Mouse (Mus musculus) heart, postnatal 14 days (tissue): ENCODE results near the gene Rora. TPM values are rescaled to one million over a fixed set of nuclear protein-coding genes. Genes with fewer than 3 reads are reported as not detected.
A peak's percentile ranks its signal among the peaks of the same experiment; 100 is the strongest.

Experiments used
- DNase-seq, 2 experiments: peaks; one replicate each; pipeline ENCODE4 v3.0.0; 2021 to 2022
- intact Hi-C: fragments of 180-260 bp; cut with DNase I; formaldehyde crosslinking; loops from one replicate; pipeline ENCODE4 v1.15.1; 2025
- long read RNA-seq, 2 experiments: library from polyadenylated mRNA; stranded (forward); transcript quantifications; one replicate each; pipeline ENCODE4 v2.0.0; 2021
- total RNA-seq, 2 experiments: library from RNA; stranded (reverse); gene quantifications; 2 replicates each; pipeline ENCODE4 v1.2.3; 2021

The Rora gene
- 10 to 100 TPM; 23.3 to 32.9 TPM for total RNA-seq
- long read RNA-seq, experiment 1, transcript Rora-202 (10 exons, 2,591 nt), result major isoform, 23 of 26 reads
- long read RNA-seq, experiment 1, partial matches to known transcripts, result 1 of 26 reads
- long read RNA-seq, experiment 1, other reads (novel, unspliced or antisense), result 2 of 26 reads
- long read RNA-seq, experiment 2, transcript Rora-202 (10 exons, 2,591 nt), result major isoform, 19 of 27 reads
- long read RNA-seq, experiment 2, partial matches to known transcripts, result 1 of 27 reads
- long read RNA-seq, experiment 2, other reads (novel, unspliced or antisense), result 7 of 27 reads

DNA sequence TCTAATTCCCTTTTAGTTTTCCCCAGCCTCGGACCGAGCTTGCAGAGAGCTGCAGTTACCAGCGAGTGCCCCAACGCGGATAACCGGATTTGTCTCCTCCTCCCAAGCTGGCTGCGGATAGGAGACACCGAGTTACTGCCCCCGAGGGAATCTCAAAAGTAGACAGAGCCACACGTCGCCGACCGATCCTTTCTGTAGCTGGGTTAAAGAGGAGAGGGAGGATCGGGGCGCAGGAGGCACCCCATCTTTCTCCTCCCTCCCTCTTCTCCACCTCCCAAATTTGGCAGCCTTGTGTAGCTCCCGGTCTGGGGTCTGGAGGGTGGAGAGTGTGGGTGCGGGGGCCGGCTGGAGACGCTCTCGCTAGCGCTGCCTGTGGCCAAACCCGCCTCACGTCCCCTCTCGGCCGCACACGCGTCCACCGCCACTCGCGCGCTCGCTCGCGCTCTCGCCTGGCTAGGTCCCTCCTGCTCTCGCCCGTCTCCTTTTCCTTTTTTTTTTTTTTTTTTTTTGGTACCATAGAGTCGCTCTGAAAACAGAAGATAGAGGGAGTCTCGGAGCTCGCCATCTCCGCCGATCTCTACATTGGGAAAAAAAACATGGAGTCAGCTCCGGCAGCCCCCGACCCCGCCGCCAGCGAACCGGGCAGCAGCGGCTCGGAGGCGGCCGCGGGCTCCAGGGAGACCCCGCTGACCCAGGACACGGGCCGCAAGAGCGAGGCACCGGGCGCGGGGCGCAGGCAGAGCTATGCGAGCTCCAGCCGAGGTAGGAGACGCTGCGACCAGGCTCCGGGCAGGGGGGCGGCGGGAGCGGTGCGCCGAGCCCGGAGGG is at the start of gene Rora:
TSS of gene Rora (plus strand) at position 576 of the 828 bp plus-strand sequence.
- intact Hi-C loops, result no loop called here

DNA sequence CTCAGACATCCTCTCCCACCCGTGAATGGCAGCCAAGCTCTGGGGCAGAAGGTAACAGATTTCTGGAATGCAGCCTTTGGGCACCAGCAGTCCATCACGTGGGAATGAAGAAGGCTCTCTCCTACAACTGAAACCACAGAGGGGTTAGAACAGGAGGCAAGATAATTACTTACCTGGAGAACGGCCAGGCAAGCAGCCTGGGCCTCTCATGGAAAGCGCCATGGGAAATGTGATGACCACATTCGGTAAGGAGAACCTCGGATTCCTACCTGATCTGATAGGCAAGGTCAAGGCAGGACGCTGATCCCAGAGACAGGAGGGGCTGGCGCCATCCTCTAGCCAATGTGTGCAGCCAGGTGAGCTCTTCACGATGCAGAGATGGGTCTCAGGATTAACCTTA is 39.6 kb upstream of the Rora start:
- intact Hi-C loops, result no loop called here
- DNase-seq, result no peak

More for the DNA sequence above, at the start of gene Rora:
- DNase-seq, result peak; percentile 70 to 72

DNA sequence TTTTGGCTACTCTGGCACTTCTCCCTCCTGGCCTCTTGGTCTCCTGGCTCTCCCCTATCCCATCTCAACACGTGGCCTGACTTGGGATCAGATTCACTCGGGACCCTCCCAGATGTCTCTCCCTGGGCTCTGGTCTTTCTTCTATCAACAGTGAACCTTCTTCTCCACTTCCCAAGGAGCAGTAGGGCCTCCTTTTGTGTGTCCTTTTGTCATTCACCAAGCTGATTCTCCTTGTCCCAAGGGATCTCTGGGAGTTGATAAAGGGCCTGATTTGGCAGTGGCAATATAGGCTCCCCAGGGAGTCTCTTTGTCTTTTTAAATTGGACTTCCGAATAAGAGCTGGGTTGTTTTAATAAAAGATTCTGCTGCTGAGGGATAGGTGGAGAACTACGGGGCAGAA is 36.5 kb upstream of the Rora start:
- intact Hi-C loops, result no loop called here

DNA sequence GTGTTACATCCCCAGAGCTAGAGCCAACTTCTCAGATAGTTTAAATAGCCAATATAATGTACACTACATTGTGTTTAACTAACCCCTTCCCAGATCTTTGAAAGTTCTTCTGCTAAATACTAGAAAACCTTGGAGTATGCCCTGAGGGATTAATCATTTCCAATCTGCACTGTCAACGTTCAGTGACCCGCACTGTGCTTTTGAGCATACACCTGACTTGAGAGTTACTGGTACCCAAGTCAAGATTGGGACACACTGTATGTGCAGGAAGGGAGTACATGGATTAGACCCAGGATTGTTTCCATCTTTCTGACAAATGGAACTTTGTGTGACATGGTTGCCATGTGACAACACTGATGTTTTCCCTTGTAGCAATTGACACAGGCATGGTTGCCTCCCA is 33.5 kb upstream of the Rora start:
- intact Hi-C loops, result no loop called here

More for the DNA sequence above, 36.5 kb upstream of the Rora start:
- no peak for DNase-seq

DNA sequence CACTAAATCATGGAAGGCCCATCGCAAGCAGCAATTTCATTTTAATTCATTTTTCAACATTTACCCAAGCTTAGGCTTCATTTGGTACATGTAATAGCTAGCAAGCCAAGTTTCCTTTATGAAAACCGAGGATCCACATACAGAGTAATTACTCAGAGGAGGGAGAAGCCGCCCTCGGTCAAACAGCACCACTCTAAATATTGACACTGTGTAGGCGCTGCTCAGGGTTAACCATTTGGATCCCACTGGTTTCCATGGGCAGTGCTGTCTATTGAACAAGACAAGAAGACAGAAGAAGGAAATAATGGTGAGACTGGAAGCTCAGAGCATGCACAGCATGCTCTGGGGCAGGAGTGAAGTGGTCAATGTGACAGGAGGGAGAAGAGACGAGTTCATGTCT is 33.1 kb upstream of the Rora start:
- DNase-seq, result no peak
- intact Hi-C loops, result no loop called here

More for the DNA sequence above, 33.5 kb upstream of the Rora start:
- no peak for DNase-seq

DNA sequence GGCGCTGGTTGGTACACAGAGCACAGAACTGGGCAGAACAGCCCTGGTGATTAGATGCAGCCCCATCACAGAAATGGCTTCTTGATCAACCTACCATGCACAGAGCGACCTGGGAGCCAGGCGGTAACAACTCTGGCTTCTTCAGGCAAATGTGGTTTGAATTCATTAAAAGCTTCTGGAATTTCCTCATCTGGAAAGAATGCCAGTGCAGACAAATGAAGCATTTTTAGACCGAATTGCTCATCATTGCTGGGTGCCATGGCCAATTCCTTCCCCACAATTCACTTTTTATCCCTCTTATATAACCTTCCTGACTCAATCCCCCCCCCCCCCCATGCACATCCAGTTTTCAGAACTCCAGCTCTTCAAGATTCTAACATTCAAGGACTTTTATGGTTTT is 28.6 kb upstream of the Rora start:
- no peak for DNase-seq
- intact Hi-C loops, result no loop called here

DNA sequence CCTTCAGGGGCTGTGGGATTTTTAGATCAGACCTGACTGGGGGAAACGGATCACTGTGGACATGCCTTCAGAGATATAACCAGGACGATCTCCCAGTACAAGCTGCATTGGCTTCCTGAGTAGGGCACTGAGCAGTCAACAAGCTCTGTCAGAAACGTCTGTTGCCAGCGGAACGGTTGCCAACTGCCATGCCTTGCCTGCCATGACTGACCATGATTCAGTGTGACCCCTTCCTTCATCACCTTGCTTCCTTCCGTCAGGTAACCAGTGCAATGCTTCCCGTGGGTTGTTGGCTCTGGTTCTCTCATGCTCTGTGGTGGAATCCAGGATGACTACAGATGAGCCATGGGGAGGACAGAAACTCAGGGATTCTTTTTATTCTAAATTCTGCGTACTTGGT is 16.3 kb upstream of the Rora start:
- intact Hi-C loops, result no loop called here
- DNase-seq, result no peak

DNA sequence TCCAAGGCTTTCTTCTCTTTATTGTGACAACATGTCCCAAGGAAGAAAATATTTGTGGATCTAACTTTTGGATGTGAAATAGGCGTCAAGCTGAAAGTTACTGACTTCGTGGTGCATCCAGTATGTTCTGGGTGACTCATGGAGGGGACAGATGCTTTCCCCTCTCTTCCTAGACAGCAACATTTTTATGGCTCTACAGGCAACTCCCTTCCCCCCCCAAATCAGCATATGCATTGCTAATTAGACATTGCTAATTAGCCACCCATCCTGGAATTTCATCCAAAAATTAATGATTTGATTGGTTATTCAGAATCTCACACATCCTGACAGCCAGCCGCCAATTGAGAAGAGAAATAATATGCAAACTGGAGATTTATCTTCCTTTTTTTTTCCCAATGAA is 12.5 kb upstream of the Rora start:
- intact Hi-C loops, result no loop called here

DNA sequence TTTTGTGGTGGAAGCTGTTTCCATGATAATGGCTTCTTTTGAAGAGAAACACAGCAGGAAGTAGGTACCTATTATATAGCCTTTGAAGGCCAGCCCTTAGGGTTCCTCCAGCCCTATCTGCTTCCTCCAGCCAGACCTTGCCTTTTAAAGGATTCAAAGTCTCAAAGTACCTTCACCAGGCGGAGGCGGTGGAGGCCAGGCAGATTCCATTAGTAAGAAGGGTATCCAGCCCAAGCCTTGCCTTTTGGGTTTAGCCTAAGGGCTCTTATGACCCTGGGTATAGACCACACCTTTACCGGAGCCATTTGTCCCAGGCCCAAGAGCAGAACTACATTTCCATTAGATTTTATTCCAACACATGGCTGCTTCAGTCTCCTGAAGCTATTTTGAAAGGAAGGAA is 5.5 kb upstream of the Rora start:
- no peak for DNase-seq
- intact Hi-C loops, result no loop called here

More for the DNA sequence above, 12.5 kb upstream of the Rora start:
- DNase-seq, result no peak

DNA sequence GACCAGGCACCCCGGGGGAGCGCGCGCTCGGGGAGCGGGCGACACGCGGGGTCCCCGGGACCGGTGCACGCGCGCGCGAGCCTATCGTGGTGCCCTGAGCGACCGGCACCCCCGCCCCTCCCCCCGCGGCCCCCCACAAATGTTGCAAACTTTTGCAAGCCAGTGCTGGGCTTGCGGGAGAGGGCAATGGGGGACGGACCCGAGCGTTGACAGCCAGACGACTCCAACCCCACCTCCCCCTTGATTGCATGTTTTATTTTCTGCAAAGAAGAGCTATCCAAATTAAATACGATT is 400 bp downstream of the Rora start:
- no peak for DNase-seq
- intact Hi-C loops, result no loop called here

DNA sequence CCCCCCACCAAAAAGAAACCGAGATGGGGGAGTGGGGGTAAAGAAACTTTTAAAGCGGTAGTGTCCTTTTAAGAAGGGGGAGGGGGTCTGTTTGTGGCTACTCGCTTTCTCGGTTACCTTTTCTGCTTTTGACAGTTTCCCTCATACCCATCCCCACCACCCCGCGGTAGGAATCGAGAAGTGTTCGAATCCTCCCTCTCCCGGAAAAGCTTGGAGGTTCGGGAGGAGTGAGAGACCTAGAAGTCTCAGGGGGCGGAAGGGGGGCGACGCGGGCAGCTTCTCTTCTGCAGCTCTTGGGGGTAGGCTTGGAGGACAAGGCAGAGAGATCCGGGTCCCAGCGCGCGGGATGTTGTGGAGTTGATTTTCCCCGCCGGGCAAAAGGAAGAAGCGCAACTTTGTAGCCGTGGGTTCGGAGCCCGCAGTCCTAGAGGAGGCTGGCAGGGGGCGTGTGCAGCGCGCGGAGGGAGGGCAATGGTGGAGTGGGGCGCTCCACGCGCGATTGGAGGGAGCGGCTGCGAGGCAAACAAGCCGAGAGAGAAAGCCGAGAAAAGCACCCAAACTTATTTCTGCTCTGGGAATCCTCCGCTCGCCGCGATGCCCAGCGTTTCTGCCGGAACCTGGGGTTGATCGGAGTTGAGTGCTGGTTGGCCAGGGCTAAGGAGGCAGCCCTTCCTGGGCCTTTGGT is 889 bp downstream of the Rora start:
- peak; percentile 41 to 46 for DNase-seq
- intact Hi-C loops, result no loop called here

DNA sequence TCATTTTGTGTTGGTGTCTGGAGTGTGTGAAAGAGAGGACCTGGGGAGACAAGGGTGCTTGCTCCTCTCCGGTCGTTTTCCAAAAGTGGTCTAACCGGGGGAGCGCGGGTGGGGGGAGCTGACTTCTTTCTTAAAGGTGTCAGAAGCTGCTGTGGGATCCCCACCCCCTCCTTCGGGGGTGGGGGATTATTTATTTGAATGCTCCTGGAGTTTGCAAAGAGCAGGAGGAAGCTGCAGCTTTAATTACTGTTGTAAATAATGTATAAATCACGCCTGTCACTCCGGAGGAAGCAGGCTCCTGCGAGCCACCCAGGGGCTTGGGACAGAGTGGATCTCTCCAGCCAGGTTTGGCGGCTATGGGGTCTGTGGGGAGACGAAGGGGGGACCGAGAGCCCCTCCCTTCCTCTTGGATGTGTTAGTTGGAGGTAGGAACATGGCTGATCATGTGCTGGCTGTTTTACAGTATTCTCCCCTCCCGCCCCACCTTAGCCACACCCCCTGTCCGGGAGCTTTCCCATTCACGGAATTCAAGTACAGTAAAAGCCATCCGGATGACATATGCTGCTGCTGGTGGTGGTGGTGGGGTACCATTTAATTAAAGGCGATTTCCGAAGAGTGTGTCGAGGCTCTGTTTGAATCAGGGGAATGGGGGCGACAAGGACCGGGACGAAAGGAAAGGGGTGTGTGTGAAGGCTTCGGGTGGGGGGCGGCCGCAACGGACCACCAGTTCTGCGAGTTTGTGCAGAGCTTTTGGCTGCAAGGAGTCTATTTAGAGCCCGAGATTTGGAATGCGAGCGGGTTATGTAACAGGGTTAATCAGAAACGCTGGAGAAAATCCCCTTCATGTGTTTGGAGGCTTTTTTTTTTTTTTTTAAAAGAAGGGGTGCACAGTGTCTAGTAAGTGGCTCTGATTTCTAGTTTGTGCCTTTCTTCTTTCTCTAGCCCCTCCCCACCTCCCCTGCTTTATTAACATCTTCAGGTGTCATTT is 1.7 kb downstream of the Rora start:
- peak; percentile 38 to 48 for DNase-seq
- intact Hi-C loops, result no loop called here

DNA sequence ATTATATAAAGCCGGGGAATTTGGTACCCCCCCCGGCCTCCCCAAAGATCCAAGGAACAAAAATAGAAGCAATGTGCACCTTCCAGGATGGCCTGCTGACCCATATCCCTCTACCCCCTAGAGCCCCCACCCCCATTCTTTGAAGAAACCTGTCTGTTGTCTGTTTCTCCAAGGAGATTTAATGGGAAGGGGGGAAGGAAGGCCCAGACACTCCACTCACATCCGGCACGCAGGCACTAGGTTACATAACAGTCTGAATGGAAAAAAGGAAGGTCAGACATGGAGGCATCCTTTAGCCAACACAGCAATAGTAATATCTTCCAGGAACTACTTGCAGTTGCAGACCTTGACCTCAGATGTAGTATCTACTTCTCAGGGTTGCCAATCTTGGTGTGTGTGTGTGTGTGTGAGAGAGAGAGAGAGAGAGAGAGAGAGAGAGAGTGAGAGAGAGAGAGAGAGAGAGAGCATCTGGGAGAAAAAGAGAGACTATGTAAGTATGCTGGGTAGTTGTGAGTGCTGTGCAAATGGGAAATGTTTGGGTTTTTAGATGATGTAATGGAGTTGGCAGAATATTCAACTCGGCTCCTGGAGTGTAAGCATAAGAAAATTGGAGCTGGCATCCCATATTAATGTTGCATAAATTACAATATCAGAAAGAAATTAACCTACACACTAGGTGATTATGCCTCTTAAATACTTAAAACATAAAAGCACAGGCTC is 2.6 kb downstream of the Rora start:
- intact Hi-C loops, result no loop called here
- DNase-seq, result no peak

DNA sequence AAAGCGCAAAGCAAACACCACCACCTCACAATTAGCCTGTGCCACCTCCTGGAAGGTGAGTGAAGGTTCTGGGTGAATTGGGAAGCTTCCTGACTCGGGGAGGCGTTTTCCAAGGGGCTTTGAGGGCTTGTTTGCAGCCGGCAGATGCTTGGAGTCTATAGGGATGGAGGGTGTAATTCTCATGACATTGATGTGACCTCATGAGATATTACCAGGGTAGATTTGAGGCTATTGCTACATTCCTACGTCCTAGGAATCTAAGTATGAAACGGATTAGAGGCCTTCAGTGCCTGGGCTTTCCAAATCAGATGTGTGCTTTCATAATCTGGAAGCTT is 3.2 kb downstream of the Rora start:
- intact Hi-C loops, result no loop called here
- no peak for DNase-seq

DNA sequence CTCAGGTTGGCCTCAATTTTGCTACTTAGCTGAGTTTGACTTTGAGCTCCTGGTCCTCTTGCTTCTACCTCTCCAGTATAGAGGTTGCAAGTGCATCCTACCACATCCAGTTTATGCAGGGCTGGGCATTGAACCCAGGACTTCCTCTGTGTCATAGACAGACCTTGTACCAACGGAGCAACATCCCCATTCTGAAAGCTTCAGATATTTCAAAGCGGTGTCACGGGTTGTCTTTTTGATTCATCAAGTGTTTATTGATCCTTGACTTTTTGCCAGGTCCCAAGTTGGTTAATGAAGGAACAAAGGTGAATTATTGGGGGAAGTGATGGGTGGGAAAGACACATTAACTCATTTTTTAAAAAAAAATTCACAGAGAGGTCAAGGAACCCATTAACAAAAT is 17.1 kb downstream of the Rora start:
- no peak for DNase-seq
- intact Hi-C loops, result no loop called here

DNA sequence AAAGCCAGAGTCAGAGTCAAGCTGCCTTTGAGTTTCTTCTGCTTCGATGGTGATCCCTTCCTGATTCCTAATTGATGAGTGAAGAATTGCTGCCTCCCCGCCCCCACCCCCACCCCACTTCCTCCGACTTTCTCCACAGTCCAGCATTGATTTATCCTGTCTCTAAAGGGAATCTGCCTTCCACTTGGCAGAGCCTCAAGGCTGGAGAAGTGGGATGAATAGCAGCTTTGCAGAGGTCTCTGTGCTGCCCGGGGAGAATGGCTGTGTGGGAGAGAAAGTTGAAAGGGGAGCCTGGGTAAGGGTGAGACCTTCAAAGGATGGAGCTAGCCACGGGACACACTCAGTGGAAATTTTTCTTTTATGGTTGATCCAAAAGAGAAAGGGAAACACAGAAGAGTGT is 18.9 kb downstream of the Rora start:
- intact Hi-C loops, result no loop called here
- DNase-seq, result no peak

DNA sequence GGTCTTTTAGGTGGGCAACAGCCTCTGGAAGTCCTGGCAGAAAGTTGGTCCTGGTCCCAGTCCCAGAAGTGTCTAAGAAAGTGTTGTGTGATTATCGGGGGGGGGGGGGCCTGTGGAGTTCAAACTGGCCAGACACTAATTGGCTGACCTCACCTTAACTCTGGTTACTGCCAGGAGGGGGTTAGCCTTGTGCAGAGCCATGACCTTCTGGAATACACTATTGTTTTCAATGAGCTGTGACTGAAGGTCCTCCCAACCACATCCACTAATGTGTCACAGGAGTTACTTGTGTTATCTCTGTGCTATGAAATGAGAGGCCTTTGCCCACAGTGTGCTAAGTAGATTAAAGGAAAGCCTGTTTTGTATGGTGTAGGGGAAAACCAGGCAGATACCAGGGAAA is 19.6 kb downstream of the Rora start:
- intact Hi-C loops, result no loop called here
- DNase-seq, result no peak

DNA sequence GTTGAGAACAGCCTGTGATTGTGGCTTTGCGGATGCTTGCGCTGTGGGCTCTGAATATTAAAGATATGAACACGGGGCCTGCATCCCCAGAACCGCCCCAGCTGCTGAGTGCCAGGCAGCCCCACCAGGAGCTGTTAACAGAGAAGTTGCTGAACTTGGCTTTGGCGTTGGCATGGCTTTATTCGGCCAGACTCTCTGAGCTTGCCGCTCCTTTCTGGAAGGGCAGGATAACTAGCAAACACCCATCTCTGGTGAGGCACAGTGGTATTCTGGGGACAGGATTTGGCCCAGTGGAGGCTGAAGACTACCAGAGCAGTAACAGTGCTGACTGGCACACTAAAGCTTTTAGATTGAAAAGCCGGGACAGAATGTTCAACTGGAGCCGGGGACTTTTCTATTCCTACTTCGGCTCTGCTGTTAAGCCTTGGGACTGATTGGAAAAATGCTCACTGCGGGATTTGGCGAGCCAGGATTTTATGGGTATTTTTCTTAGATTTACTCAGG is 26.3 kb downstream of the Rora start:
- peak in 1 of 2 experiments; percentile 26 for DNase-seq
- intact Hi-C loops, result loop anchor here (10.0 kb wide), 1 partner anchor 425 kb away; no protein-coding TSS in a partner anchor

DNA sequence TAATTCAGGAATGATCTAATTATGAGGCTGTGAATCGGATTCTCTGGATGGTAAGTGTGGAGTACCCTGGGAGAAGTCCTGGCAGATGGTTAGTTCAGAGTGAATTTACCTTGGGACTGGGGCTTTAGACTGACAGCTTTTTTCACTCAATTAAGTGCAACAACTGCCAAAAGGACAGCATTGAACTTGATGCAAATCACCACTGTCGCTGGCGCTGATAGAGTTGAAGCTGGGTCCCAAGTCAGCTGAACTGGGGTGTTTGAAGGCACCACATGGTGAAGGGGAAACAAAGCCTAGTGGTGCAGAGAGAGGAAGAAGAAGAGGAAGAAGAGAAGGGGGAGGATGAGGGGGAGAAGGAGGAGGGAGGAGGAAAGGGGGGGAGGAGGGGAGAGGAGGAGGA is 30.4 kb downstream of the Rora start:
- no peak for DNase-seq
- intact Hi-C loops, result loop anchor here (10.0 kb wide), 1 partner anchor 429 kb away; no protein-coding TSS in a partner anchor
